Mouse (Mus musculus): ENCODE results near the gene Best1. TPM values are rescaled to one million over a fixed set of nuclear protein-coding genes. Genes with fewer than 3 reads are reported as not detected.

Gene Best1
- polyA plus RNA-seq (2016; fragmentation: Nextera tagmentation; extraction: Ambion mirVana) = 0.17 and 0.32 TPM in 2 replicates

- WGBS (ENCODE audit: insufficient replicate concordance) = 58% methylated on average over 7 of the region's 7 CpGs
- Histone ChIP-seq H3K4me2 (no peak within 1 kb of the TSS), H3K36me3 (no peaks in the 10 kb centered on the region), H3K27me3 (replicated peaks) (peaks cover 19% of the 10 kb centered on the region; the same call in 1 of the 2 replicates), H3K4me3 (no peak within 1 kb of the TSS), H3K27ac (no peak within 1 kb of the TSS), H3K9me3 (replicated peaks) (0 out of 2 replicates have a peak, but pooled peaks cover 5% of the 10 kb centered on the region), H3K9ac (no peak within 1 kb of the TSS), H3K4me1 (peaks cover 14% of the 10 kb centered on the region)
- no peak for ATAC-seq
Observed at GRCm38 (mm10) chr19:10001206-10001969, at the start of gene Best1, which contains the start of gene Rab3il1. Best1 (minus strand) TSS chr19:10001633. Rab3il1 (plus strand) TSS chr19:10001669.

GRCm38 (mm10) chr19:10050438-10050837 lies 49.0 kb upstream of the Best1 start:
- 0 out of 2 replicates have a peak, but pooled peaks cover 15% of the 10 kb centered on the region for H3K27me3 ChIP-seq (replicated peaks)
- ATAC-seq = no peak
- H3K9me3 ChIP-seq (replicated peaks) = no peaks in the 10 kb centered on the region
- no peak overlapping the region for H3K27ac ChIP-seq
- H3K4me3 ChIP-seq = no peak overlapping the region
- H3K4me1 ChIP-seq = peaks cover 28% of the 10 kb centered on the region
- 77% methylated on average over 2 of the region's 2 CpGs for WGBS (ENCODE audit: insufficient replicate concordance)
- H3K36me3 ChIP-seq = peaks cover 17% of the 10 kb centered on the region
- H3K4me2 ChIP-seq = no peak overlapping the region
- H3K9ac ChIP-seq = no peak overlapping the region

- ATAC-seq = no peak
Observed at GRCm38 (mm10) chr19:10049533-10049932, 48.1 kb upstream of the Best1 start.

GRCm38 (mm10) chr19:10046983-10047382 lies 45.5 kb upstream of the Best1 start:
- Histone ChIP-seq H3K27me3 (replicated peaks) (peaks cover 9% of the 10 kb centered on the region; the same call in 1 of the 2 replicates), H3K27ac (no peak overlapping the region), H3K4me2 (no peak overlapping the region), H3K4me3 (no peak overlapping the region), H3K9ac (no peak overlapping the region), H3K4me1 (peaks cover 60% of the 10 kb centered on the region), H3K36me3 (no peaks in the 10 kb centered on the region), H3K9me3 (replicated peaks) (no peaks in the 10 kb centered on the region)
- no peak for ATAC-seq
- WGBS (ENCODE audit: insufficient replicate concordance) = 30% methylated on average over 3 of the region's 3 CpGs

More at GRCm38 (mm10) chr19:10049533-10049932, 48.1 kb upstream of the Best1 start:
- Histone ChIP-seq H3K4me1 (peaks cover 37% of the 10 kb centered on the region), H3K27me3 (replicated peaks) (0 out of 2 replicates have a peak, but pooled peaks cover 13% of the 10 kb centered on the region), H3K9ac (no peak overlapping the region), H3K36me3 (peaks cover 11% of the 10 kb centered on the region), H3K9me3 (replicated peaks) (no peaks in the 10 kb centered on the region), H3K27ac (no peak overlapping the region), H3K4me2 (no peak overlapping the region), H3K4me3 (no peak overlapping the region)

GRCm38 (mm10) chr19:10046346-10046745 lies 44.9 kb upstream of the Best1 start:
- Histone ChIP-seq H3K27ac (no peak overlapping the region), H3K9ac (no peak overlapping the region), H3K9me3 (replicated peaks) (no peaks in the 10 kb centered on the region), H3K36me3 (no peaks in the 10 kb centered on the region), H3K4me1 (peaks cover 66% of the 10 kb centered on the region), H3K4me3 (no peak overlapping the region), H3K27me3 (replicated peaks) (peaks cover 15% of the 10 kb centered on the region), H3K4me2 (no peak overlapping the region)
- 61% methylated on average over 4 of the region's 4 CpGs for WGBS (ENCODE audit: insufficient replicate concordance)
- ATAC-seq = no peak

GRCm38 (mm10) chr19:10045707-10046106 lies 44.3 kb upstream of the Best1 start:
- peaks cover 21% of the 10 kb centered on the region for H3K27me3 ChIP-seq (replicated peaks)
- 37% methylated on average over 2 of the region's 2 CpGs for WGBS (ENCODE audit: insufficient replicate concordance)
- H3K4me1 ChIP-seq = peaks cover 73% of the 10 kb centered on the region
- H3K9me3 ChIP-seq (replicated peaks) = no peaks in the 10 kb centered on the region
- no peaks in the 10 kb centered on the region for H3K36me3 ChIP-seq
- no peak for ATAC-seq
- H3K27ac ChIP-seq = 0 out of 2 replicates have a peak overlapping the region, but pooled peaks have one; percentile 9
- no peak overlapping the region for H3K9ac ChIP-seq
- no peak overlapping the region for H3K4me3 ChIP-seq
- H3K4me2 ChIP-seq = no peak overlapping the region

- H3K27ac ChIP-seq = no peak overlapping the region
- H3K27me3 ChIP-seq (replicated peaks) = peaks cover 20% of the 10 kb centered on the region
- ATAC-seq = no peak
- peaks cover 70% of the 10 kb centered on the region for H3K4me1 ChIP-seq
- H3K9ac ChIP-seq = no peak overlapping the region
- no peaks in the 10 kb centered on the region for H3K9me3 ChIP-seq (replicated peaks)
- H3K4me3 ChIP-seq = no peak overlapping the region
- peaks cover 2% of the 10 kb centered on the region; the same call in 1 of the 2 replicates for H3K36me3 ChIP-seq
- no peak overlapping the region for H3K4me2 ChIP-seq
Observed at GRCm38 (mm10) chr19:10043643-10044042, 42.2 kb upstream of the Best1 start.

GRCm38 (mm10) chr19:10042816-10043215 lies 41.4 kb upstream of the Best1 start:
- no peaks in the 10 kb centered on the region for H3K9me3 ChIP-seq (replicated peaks)
- ATAC-seq = no peak
- peaks cover 8% of the 10 kb centered on the region for H3K36me3 ChIP-seq
- no peak overlapping the region for H3K27ac ChIP-seq
- H3K27me3 ChIP-seq (replicated peaks) = peaks cover 17% of the 10 kb centered on the region
- 80% methylated on average over 4 of the region's 4 CpGs for WGBS (ENCODE audit: insufficient replicate concordance)
- H3K4me1 ChIP-seq = peaks cover 73% of the 10 kb centered on the region
- peak overlapping the region; percentile 88 for H3K4me2 ChIP-seq
- no peak overlapping the region for H3K4me3 ChIP-seq
- no peak overlapping the region for H3K9ac ChIP-seq

- no peak for ATAC-seq
- Histone ChIP-seq H3K4me2 (peak overlapping the region; percentile 88), H3K9ac (peak overlapping the region; percentile 60), H3K27me3 (replicated peaks) (peaks cover 17% of the 10 kb centered on the region), H3K9me3 (replicated peaks) (no peaks in the 10 kb centered on the region), H3K4me1 (peaks cover 72% of the 10 kb centered on the region), H3K36me3 (peaks cover 14% of the 10 kb centered on the region), H3K27ac (no peak overlapping the region), H3K4me3 (peak overlapping the region; percentile 58)
- 50% methylated on average over 6 of the region's 6 CpGs for WGBS (ENCODE audit: insufficient replicate concordance)
Observed at GRCm38 (mm10) chr19:10042232-10042631, 40.8 kb upstream of the Best1 start.

GRCm38 (mm10) chr19:10041388-10042148 lies 40.1 kb upstream of the Best1 start, which contains the start of gene Fads3:
Fads3 (plus strand) TSS chr19:10041569.
- Histone ChIP-seq H3K4me1 (peaks cover 72% of the 10 kb centered on the region), H3K4me2 (peak within 1 kb of the TSS; percentile 88), H3K4me3 (peak within 1 kb of the TSS; percentile 58), H3K27ac (peak within 1 kb of the TSS; percentile 11; the same call in 1 of the 2 replicates), H3K27me3 (replicated peaks) (peaks cover 17% of the 10 kb centered on the region), H3K9ac (peak within 1 kb of the TSS; percentile 60), H3K9me3 (replicated peaks) (no peaks in the 10 kb centered on the region), H3K36me3 (peaks cover 20% of the 10 kb centered on the region)
- under 1% methylated on average over 68 of the region's 69 CpGs for WGBS (ENCODE audit: insufficient replicate concordance)
- ATAC-seq = peak; percentile 82

GRCm38 (mm10) chr19:10040866-10041387 lies 39.5 kb upstream of the Best1 start:
- peaks cover 71% of the 10 kb centered on the region for H3K4me1 ChIP-seq
- H3K9me3 ChIP-seq (replicated peaks) = no peaks in the 10 kb centered on the region
- peak overlapping the region; percentile 88 for H3K4me2 ChIP-seq
- peak overlapping the region; percentile 11; the same call in 1 of the 2 replicates for H3K27ac ChIP-seq
- ATAC-seq = peak; percentile 3; the same call in 1 of the 2 replicates
- H3K4me3 ChIP-seq = peak overlapping the region; percentile 58
- H3K9ac ChIP-seq = peak overlapping the region; percentile 60
- H3K27me3 ChIP-seq (replicated peaks) = peaks cover 17% of the 10 kb centered on the region
- H3K36me3 ChIP-seq = peaks cover 27% of the 10 kb centered on the region
- WGBS (ENCODE audit: insufficient replicate concordance) = 9% methylated on average over 20 of the region's 20 CpGs

Data from liver, embryonic 12.5 days (tissue).